Mouse (Mus musculus): ENCODE measurements around the gene Cyp2w1.

- no peak for TF ChIP-seq CTCF (IDR thresholded peaks at IDR 0.05; ENCODE audit: extremely low read depth, insufficient read length, insufficient replicate concordance, low read depth, low read length)
- no peak for TF ChIP-seq POLR2A (IDR thresholded peaks at IDR 0.05; ENCODE audit: low read depth, low read length)
Measured at GRCm38 (mm10) chr5:139387329-139388194, 35.1 kb downstream of the Cyp2w1 start.
